Mouse (Mus musculus): ENCODE data around the gene Atp2b1. TPM values are rescaled to one million over a fixed set of nuclear protein-coding genes. Genes with fewer than 3 reads are reported as not detected.
"Not testable (repeated sequence)": the region's sequence is repeated elsewhere in the genome, so short reads cannot be mapped to it uniquely, and the experiment has no call there.

Gene Atp2b1
- total RNA-seq, 2 experiments from 2014 or later: 71.4 to 77.9 TPM

DNA sequence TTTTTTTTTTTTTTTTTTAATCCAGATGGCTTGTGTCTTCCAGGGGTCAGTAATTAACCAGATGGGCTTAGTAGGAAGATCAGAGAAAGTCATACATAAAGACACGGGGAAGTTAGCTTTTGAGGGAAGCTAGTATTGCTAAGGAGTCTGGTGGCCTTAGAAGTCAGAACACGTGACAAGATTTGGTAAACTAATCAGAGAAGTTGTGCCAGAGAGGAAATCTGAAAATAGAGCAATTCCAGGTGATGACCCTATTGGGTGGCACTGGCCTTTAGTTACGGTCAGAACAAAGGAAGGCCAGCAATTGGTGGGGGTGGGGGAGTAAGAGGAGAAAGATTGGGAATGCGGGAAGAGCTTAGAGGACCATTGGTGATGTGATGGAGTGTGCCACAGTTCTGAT is 44.5 kb downstream of the Atp2b1 start:
- intact Hi-C loops (cut with DNase I): no loop called here
- no peak for DNase-seq

GRCm38 (mm10) chr10:98959385-98959784 is 45.2 kb downstream of the Atp2b1 start:
- intact Hi-C loops (cut with DNase I): no loop called here
- no peak for DNase-seq

DNA sequence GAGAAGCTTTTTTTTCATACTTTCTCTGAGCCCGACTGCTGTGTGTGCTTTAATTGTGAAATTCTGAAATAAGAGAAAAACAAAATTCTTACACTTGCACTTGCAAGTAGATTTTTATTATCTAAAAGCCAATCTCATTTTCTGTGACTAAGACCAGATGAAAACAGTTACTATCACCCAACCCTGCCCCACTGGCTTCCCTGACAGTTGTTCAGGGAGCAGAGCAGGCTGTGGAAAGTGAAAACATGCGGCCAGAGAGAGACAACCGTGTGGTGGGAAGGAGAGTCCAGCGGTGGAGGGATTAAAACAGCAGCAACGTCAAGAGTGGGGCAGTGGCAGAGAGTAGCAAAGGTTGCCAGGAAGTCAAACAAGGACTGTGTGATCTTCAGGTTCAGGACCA is 46.7 kb downstream of the Atp2b1 start:
- no peak for DNase-seq
- intact Hi-C loops (cut with DNase I): no loop called here

DNA sequence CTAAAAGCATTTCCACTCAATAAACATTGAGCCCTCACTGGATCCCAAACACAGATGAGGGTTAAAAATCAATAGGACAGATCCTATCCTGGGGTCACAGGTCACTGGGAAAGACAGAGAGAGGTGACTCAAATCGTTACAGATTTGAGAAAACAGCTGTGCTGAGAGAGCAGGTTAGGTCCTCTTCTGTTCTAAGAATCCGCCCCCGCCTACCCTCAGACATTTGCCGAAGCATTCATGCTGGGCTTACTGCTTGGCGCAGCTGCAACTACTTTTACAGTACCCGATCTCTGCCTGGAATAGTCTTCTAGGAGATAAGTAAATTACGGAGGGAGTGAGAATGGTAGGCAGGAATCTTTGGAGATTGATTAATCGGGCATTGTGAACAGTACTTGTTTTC is 47.9 kb downstream of the Atp2b1 start:
- intact Hi-C loops (cut with DNase I): no loop called here
- DNase-seq: no peak

DNA sequence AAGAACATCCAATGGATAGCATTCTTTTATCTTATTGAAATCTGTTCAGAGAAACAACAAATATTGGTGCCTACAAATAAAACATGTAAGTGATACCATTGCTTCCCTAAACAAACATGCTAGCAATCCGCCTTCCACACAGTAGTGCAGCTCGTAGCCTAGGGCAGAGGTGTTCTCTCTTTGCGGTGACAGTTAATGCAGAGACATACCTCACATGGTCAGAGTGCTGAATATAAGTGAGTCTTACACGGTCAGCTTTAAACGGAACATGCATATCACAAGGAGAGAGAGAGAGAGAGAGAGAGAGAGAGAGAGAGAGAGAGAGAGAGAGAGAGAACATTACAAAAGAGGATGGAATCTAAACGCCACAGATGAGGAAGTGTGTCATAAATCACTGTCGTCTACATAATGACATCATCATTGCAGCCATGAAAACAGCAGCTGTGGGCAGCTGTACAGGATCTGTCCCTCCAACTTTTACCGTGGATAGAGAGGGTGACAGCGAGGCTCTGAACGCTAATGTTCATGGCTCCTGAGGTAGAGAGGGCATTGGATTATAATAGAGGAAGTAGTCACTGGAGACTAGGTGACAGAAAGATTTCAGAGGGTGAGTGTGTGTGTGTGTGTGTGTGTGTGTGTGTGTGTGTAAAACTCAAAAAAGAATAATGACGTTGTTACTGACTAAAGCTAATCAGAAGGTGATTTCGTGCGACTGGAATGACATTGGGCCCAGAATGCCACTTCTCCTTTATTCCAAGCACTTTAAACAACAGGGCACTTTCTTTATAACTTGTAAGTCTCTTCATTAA is 52.4 kb downstream of the Atp2b1 start:
- DNase-seq: no peak
- intact Hi-C loops (cut with DNase I): loop anchor here (5.0 kb wide), 1 partner anchor 34 kb away; no protein-coding TSS in a partner anchor

DNA sequence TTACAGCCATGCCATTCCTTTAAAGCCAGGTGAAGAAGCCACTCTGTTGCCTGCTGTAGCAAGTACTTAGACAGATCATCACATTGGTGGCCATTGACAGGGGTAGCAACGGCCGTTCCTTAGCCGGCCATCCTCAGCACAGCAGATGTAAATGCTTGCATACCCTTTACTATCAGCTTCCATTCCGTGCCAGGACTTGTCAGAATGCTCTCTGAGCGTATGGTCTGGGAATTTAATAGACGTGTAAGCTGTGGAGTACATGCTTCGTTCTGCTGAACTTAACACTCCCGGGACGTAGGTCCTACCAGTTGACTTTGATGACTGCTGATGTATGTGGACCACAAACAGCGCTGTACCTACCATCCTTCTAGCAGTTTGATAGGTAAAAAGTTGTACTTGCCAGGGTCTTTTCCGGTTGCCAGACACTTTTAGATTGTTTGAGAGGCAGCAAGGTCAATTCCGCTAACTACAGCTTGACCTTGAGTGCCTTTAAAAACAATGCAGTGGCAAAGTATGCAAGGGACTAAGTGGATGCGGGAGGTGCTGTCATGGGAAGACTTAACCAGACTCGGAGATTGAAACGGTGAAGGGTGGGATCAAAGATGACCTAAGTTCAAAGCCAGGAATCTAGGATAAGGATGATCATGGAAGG is 53.2 kb downstream of the Atp2b1 start:
- intact Hi-C loops (cut with DNase I): loop anchor here (5.0 kb wide), 1 partner anchor 35 kb away; no protein-coding TSS in a partner anchor

GRCm38 (mm10) chr10:98970917-98971316 is 56.7 kb downstream of the Atp2b1 start:
- DNase-seq: no peak
- intact Hi-C loops (cut with DNase I): no loop called here

More for the DNA sequence above, 53.2 kb downstream of the Atp2b1 start:
- no peak for DNase-seq

- intact Hi-C loops (cut with DNase I): no loop called here
- no peak for DNase-seq
Measured at GRCm38 (mm10) chr10:98972359-98972758, 58.2 kb downstream of the Atp2b1 start.

GRCm38 (mm10) chr10:98972912-98973605 is 58.9 kb downstream of the Atp2b1 start:
- no peak for DNase-seq
- intact Hi-C loops (cut with DNase I): no loop called here

DNA sequence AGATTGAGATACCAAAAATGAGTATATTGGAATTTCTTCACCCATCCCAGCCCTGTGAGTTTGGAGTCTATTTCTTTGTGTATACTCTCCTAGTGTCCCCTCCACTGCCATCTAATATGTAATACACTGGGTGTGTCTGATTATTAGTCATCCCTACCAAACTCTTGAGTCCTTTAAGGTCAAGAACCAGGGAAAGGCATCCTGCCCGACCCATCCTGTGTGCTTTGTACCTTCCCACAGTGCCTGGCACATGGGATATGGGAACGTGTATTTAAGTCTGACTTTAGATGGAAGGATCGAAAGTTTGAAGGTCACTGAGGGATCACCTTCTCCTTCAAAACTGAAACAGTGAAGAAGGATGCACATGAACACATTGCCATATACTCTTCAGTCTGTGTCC is 60.4 kb downstream of the Atp2b1 start:
- DNase-seq: no peak
- intact Hi-C loops (cut with DNase I): loop anchor here (5.0 kb wide), 1 partner anchor 57 kb away; no protein-coding TSS in a partner anchor

GRCm38 (mm10) chr10:98975611-98976010 is 61.4 kb downstream of the Atp2b1 start:
- intact Hi-C loops (cut with DNase I): loop anchor here (5.0 kb wide), 1 partner anchor 58 kb away; no protein-coding TSS in a partner anchor
- DNase-seq: no peak

DNA sequence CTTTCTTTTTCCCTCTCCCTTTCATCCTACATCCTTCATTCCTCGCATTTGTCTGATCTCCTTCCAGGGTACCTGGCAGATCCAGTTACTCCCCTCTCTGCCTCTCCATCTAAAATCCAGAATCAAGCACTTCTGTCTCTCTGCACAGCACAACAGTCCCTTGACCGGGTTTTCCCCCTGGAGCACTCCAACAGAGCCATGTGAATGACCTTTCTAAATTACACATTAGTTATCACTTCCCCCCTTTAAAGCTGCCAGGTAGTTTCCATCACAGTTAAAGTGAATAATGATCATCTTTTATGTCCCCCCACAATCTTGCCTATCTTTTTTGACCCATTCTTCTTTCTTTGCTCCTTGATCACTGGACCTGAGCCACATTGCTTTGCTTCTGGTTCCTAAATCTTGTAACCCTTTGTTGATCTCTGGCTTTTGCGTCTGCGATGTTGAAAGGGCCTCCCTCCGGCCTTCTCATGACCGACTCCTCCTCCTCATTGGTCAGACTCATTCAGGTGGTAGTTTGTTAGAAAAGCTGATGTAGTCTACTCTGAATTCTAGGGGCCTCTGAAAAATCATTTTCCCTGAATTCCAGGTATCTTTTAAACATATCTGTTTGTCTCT is 62.8 kb downstream of the Atp2b1 start:
- intact Hi-C loops (cut with DNase I): loop anchor here (5.0 kb wide), 1 partner anchor 60 kb away; no protein-coding TSS in a partner anchor
- no peak for DNase-seq

DNA sequence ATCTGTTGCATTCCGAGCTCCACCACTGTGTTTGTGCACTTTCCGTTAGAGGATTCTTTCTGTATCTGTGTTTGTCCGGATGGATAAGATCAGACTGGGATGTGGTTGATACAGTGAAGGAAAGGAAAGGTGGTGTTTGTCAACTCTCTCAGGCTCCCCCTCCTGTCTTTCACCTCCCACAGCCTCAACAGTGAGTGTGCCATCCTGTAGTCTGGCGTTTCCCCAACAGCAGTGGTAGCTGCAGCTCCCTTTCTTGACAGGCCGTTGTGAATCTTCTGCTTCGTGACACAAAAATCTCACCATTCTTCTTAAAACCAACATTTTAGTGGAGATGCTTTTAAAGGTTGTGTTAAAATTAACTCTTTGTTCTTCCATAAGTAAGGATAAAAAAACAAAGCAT is 64.6 kb downstream of the Atp2b1 start:
- no peak for DNase-seq
- intact Hi-C loops (cut with DNase I): loop anchor here (5.0 kb wide), 1 partner anchor 61 kb away; no protein-coding TSS in a partner anchor

GRCm38 (mm10) chr10:98979296-98979695 is 65.1 kb downstream of the Atp2b1 start:
- DNase-seq: no peak
- intact Hi-C loops (cut with DNase I): loop anchor here (5.0 kb wide), 1 partner anchor 62 kb away; no protein-coding TSS in a partner anchor

GRCm38 (mm10) chr10:98979951-98980350 is 65.7 kb downstream of the Atp2b1 start:
- intact Hi-C loops (cut with DNase I): loop anchor here (5.0 kb wide), 1 partner anchor 63 kb away; no protein-coding TSS in a partner anchor
- no peak for DNase-seq

DNA sequence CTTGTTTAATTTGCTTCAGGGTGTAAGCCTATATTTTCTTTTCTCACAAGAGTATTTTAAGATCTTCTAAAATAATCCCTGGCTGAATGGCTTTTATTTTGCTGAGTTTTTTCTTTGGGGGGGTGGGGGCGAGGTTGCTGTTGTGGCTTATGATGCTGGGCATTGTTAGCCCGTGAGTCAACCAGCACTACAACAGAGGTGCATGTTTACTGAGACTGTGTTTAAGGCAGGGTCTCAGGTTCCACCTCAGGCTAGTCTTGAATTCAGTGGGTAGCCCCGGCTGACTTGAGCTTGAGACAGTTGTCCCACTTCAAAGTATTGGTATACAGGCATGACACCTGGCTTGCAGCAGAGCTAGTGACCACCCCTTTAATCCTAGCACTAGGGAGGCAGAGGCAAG is 77.8 kb downstream of the Atp2b1 start:
- no peak for DNase-seq
- intact Hi-C loops (cut with DNase I): no loop called here

- DNase-seq: no peak
- intact Hi-C loops (cut with DNase I): no loop called here
Measured at GRCm38 (mm10) chr10:98993186-98993585, 79.0 kb downstream of the Atp2b1 start.

DNA sequence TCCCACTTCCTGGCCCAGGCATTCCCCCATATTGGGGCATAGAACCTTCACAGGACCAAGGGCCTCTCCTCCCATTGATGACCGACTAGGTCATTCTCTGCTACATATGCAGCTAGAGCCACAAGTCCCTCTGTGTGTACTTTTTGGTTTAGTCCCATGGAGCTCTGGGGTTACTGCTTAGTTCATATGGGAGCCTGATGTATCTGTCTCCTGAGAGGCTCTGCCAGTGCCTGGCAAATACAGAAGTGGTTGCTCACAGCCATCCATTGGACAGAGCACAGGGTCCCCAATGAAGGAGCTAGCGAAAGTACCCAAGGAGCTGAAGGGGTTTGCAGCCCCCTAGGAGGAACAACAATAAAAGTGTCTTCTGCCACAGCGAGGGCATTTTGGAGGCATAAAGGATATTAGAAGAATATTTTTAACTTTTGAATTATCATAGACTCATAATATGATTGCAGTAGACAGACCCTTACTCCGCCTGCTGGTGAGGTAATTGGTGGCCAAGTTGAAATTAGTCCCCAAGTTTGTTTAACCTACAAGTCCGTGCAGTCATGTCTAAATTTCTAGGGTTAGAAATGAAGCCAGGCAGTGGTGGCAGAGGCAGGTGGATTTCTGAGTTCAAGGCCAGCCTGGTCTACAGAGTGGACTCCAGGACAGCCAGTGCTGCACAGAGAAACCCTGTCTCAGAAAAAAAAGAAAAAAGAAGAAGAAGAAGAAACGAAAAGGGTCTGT is 81.0 kb downstream of the Atp2b1 start:
- not testable (repeated sequence) for DNase-seq
- intact Hi-C loops (cut with DNase I): loop anchor here (5.0 kb wide), 2 partner anchors 78 to 503 kb away; no protein-coding TSS in a partner anchor

DNA sequence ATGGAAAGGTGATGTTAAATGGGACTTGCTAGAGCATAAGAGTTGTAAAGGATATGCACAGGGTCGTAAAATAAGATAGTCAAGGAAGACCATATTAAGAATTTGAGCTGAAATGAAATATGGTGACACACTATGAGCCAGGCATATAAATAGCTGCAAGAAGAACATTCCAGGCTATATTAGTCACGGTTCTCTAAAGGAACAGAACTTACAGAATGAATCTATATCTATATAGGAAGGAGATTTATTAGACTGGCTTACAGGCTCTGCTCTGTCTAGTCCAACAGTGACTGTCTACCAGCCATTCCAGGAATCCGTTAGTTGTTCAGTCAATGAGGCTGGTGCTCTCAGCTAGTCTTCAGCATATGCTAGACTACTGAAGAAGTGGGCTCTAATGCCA is 90.7 kb downstream of the Atp2b1 start:
- DNase-seq: no peak
- intact Hi-C loops (cut with DNase I): no loop called here

DNA sequence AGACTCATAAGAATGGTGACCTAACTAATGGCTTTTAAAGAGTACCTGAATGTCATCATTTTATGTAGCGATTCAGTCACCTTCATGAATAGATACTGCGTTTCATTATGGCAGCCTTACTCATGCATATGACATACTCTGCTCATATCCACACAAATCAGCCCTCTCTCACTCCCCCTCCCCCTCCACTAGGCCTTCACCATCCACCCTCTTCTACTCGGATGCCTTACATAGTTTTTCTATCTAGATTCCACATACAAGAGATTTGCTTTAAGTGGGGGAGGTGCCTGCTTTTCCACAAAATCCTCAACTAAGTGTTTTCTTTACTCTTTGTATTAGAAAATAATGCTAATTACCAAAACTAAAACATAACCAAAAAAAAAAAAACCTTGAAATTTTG is 96.9 kb downstream of the Atp2b1 start:
- DNase-seq: no peak
- intact Hi-C loops (cut with DNase I): loop anchor here (10.0 kb wide), 1 partner anchor 446 kb away; no protein-coding TSS in a partner anchor

Measured in heart, postnatal 14 days (tissue).